Mouse (Mus musculus) CH12.LX (cell line): ENCODE data around the gene Tbl2. TPM values are rescaled to one million over a fixed set of nuclear protein-coding genes. Genes with fewer than 3 reads are reported as not detected.

Source experiments
- DNase-seq: peaks from one replicate; pipeline ENCODE4 v3.0.0-alpha.2; 2013; ENCODE audit errors: extremely low read depth
- H3K27ac ChIP-seq: 2 replicates; pipeline ENCODE4 v1.5.1; 2012; ENCODE audit warnings: low read depth, mild to moderate bottlenecking, control low read depth, moderate library complexity; ENCODE audit not compliant: insufficient read depth
- H3K27me3 ChIP-seq: replicated peaks from 2 replicates; pipeline ENCODE3; 2012; ENCODE audit warnings: inconsistent platforms
- H3K36me3 ChIP-seq, 2 experiments: replicated peaks in 1 of 2; 2 replicates each; pipeline versions ENCODE3 to v1.6.1; 2012; ENCODE audit warnings: inconsistent platforms in 1 of 2, low read length in 1 of 2, mild to moderate bottlenecking in 1 of 2, mixed read lengths in 1 of 2, moderate library complexity in 1 of 2; ENCODE audit not compliant: control insufficient read depth in 1 of 2, insufficient read depth in 1 of 2
- H3K4me1 ChIP-seq, 2 experiments: 2 replicates each; pipeline ENCODE4 v1.6.1; 2012; ENCODE audit warnings: inconsistent platforms in 1 of 2, moderate library complexity in 1 of 2; ENCODE audit not compliant: insufficient read depth in 2 of 2, control insufficient read depth in 1 of 2
- H3K4me2 ChIP-seq: 2 replicates; pipeline ENCODE4 v1.6.1; 2012; ENCODE audit warnings: low read depth, mild to moderate bottlenecking, control low read depth; ENCODE audit not compliant: poor library complexity, insufficient read depth, severe bottlenecking
- H3K4me3 ChIP-seq, 3 experiments: fragments of 150-350 bp in 1 of 3; sonication (generic) in 1 of 3; replicated peaks in 1 of 3; 2 replicates each; pipeline versions ENCODE3 to v1.5.1; 2011 to 2012; ENCODE audit warnings: low read depth in 2 of 3, low read length in 2 of 3, mild to moderate bottlenecking in 2 of 3, moderate library complexity in 2 of 3, control low read depth in 1 of 3, improper control_type of control experiment in 1 of 3, inconsistent platforms in 1 of 3, mixed read lengths in 1 of 3; ENCODE audit not compliant: poor library complexity in 1 of 3
- H3K79me2 ChIP-seq: replicated peaks from 2 replicates; pipeline ENCODE4 v1.6.1; 2012; ENCODE audit warnings: mild to moderate bottlenecking, moderate library complexity; ENCODE audit not compliant: control insufficient read depth, poor library complexity, insufficient read depth, severe bottlenecking; ENCODE audit errors: extremely low read depth
- H3K9ac ChIP-seq: 2 replicates; pipeline ENCODE4 v1.6.1; 2012; ENCODE audit warnings: low read depth, mild to moderate bottlenecking, control low read depth, moderate library complexity; ENCODE audit not compliant: insufficient read depth
- H3K9me3 ChIP-seq: replicated peaks from 2 replicates; pipeline ENCODE3; 2012; ENCODE audit warnings: low read length, inconsistent platforms, mixed read lengths
- CHD1 ChIP-seq: IDR thresholded peaks from 2 replicates; pipeline ENCODE4 v1.6.1; 2012; ENCODE audit warnings: low read depth, low read length, improper control_type of control experiment, inconsistent platforms
- CTCF ChIP-seq, 2 experiments: IDR thresholded peaks in 1 of 2; conservative IDR thresholded peaks in 1 of 2; 2 replicates each; pipeline ENCODE4 v1.5.1; 2011 to 2012; ENCODE audit warnings: low read depth in 2 of 2, low read length in 2 of 2, improper control_type of control experiment in 1 of 2, inconsistent platforms in 1 of 2, mild to moderate bottlenecking in 1 of 2, moderate library complexity in 1 of 2
- ELF1 ChIP-seq: IDR thresholded peaks from 2 replicates; pipeline ENCODE4 v1.6.1; 2014; ENCODE audit warnings: low read depth, mild to moderate bottlenecking, inconsistent platforms, low read length, improper control_type of control experiment
- ETS1 ChIP-seq: conservative IDR thresholded peaks from 2 replicates; pipeline ENCODE4 v1.6.1; 2012; ENCODE audit warnings: low read depth, mild to moderate bottlenecking, inconsistent platforms, low read length, improper control_type of control experiment, moderate library complexity
- JUND ChIP-seq: conservative IDR thresholded peaks from 2 replicates; pipeline ENCODE4 v1.6.1; 2011; ENCODE audit warnings: low read depth, low read length, improper control_type of control experiment
- MAFK ChIP-seq: IDR thresholded peaks from 2 replicates; pipeline ENCODE4 v1.6.1; 2011; ENCODE audit warnings: low read length, improper control_type of control experiment; ENCODE audit not compliant: insufficient replicate concordance
- MAZ ChIP-seq: IDR thresholded peaks from 2 replicates; pipeline ENCODE4 v1.6.1; 2012; ENCODE audit warnings: low read depth, mild to moderate bottlenecking, inconsistent platforms, low read length, improper control_type of control experiment, moderate library complexity
- MYC ChIP-seq: IDR thresholded peaks from 2 replicates; pipeline ENCODE4 v1.6.1; 2011; ENCODE audit warnings: low read depth, mild to moderate bottlenecking, improper control_type of control experiment, low read length
- NELFE ChIP-seq: IDR thresholded peaks from 2 replicates; pipeline ENCODE4 v1.6.1; 2011; ENCODE audit warnings: low read depth, low read length, improper control_type of control experiment
- SIN3A ChIP-seq: IDR thresholded peaks from 2 replicates; pipeline ENCODE4 v1.6.1; 2012; ENCODE audit warnings: low read length, improper control_type of control experiment, inconsistent platforms
- TCF12 ChIP-seq: IDR thresholded peaks from 2 replicates; pipeline ENCODE4 v1.6.1; 2014; ENCODE audit warnings: low read depth, mild to moderate bottlenecking, inconsistent platforms, low read length, improper control_type of control experiment
- UBTF ChIP-seq: IDR thresholded peaks from 2 replicates; pipeline ENCODE4 v1.6.1; 2012; ENCODE audit warnings: low read depth, mild to moderate bottlenecking, inconsistent platforms, low read length, improper control_type of control experiment, moderate library complexity
- ZC3H11A ChIP-seq: IDR thresholded peaks from 2 replicates; pipeline ENCODE4 v1.6.1; 2012; ENCODE audit warnings: low read depth, mild to moderate bottlenecking, inconsistent platforms, low read length, improper control_type of control experiment
- ZMIZ1 ChIP-seq: IDR thresholded peaks from 2 replicates; pipeline ENCODE4 v1.6.1; 2012; ENCODE audit warnings: low read depth, mild to moderate bottlenecking, inconsistent platforms, low read length, improper control_type of control experiment
- dilution Hi-C: fragments of 300-500 bp; cut with MboI; formaldehyde crosslinking; loops from 2 replicates; pipeline ENCODE4 v1.14.3; 2020; ENCODE audit warnings: low sequenced_read_pairs; ENCODE audit not compliant: extremely low pct_unique_long_range_greater_than_20kb, extremely low pct_ligation_motif_present
- in situ Hi-C: fragments of 300-500 bp; cut with MboI; formaldehyde crosslinking; loops from 3 replicates; pipeline ENCODE4 v1.14.3; 2019; ENCODE audit warnings: low sequenced_read_pairs, low pct_ligation_motif_present, low pct_unique_long_range_greater_than_20kb, mixed read lengths
- polyA plus RNA-seq: library from polyadenylated mRNA; unstranded; fragments of >175 nt; gene quantifications from 2 replicates; pipeline ENCODE4 v1.2.1, GENCODE M21; 2012; ENCODE audit warnings: low read depth; ENCODE audit not compliant: insufficient read length
- total RNA-seq, 2 experiments: library from RNA; depleted of rRNA; stranded (reverse); fragments of 300-350 nt in 1 of 2; fragments of >200 nt in 1 of 2; gene quantifications; 2 replicates each; pipeline ENCODE4 v1.2.3; 2012 to 2014

Gene Tbl2
- total and polyA plus RNA-seq, 3 experiments: 20.0 to 31.9 (median 24.8) TPM

DNA sequence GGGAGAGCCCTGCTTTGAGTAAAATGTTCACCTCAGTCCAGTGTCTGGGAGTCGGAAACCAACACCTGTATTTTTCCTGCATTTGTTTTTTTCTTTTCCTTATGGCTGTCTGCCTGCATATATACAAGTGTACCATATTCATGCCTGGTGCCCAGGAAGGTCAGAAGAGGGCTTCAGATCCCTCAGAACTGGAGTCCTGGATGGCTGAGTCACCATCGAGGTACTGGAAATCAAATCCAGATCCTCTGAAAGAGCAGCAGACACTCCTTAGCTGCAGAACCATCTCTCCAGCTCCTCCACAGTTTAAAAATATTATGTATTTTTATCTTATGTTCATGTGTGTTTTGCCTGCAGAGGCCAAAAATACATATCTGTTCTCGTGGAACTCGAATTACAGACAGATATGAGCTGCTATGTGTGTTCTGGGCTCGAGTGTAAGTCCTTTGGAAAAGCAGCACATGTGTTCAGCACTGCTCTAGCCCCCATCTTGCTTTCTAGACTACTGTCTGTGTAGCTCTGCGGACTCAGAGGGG lies 22.3 kb downstream of the Tbl2 start:
- dilution Hi-C loops: no loop called here

DNA sequence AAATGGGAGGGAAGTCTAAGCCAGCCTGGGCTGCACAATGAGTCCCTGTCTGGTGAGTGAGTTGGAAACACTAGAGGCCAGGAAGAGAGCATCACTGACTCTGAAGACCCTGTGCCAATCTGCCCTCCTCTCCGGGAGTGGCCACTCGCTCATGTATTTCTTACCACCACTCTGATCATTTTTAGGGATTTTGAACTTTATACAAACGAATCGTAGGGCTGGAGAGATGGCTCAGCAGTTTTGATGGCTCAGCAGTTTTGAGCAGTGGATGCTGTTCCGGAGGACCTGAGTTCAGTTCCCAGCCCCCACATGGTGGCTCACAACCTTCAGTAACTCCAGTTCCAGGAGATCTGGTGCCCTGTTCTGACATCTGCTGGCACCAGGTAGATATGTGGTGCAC lies 23.5 kb downstream of the Tbl2 start:
- TF ChIP-seq ZC3H11A: no peak
- peak; percentile 70; the same call in 1 of the 2 replicates for TF ChIP-seq MAFK
- in situ Hi-C loops: no loop called here
- Histone ChIP-seq H3K27me3 (no peaks in the 10 kb centered on the region), H3K4me3 (no peak overlapping the region), H3K4me1 (peaks cover 9 to 23% of the 10 kb centered on the region in 2 experiments), H3K36me3 (peaks cover 35 to 64% of the 10 kb centered on the region in 2 experiments), H3K27ac (no peak overlapping the region), H3K9ac (no peak overlapping the region), H3K4me2 (no peak overlapping the region), H3K9me3 (no peaks in the 10 kb centered on the region), H3K79me2 (peaks cover 16% of the 10 kb centered on the region)
- dilution Hi-C loops: no loop called here
- no peak for DNase-seq

More for the DNA sequence above, 22.3 kb downstream of the Tbl2 start:
- Histone ChIP-seq H3K36me3 (peaks cover 25 to 52% of the 10 kb centered on the region in 2 experiments), H3K9ac (no peak overlapping the region), H3K4me2 (no peak overlapping the region), H3K27me3 (no peaks in the 10 kb centered on the region), H3K79me2 (peaks cover 16% of the 10 kb centered on the region), H3K9me3 (no peaks in the 10 kb centered on the region), H3K4me3 (no peak overlapping the region), H3K4me1 (peaks cover 9 to 26% of the 10 kb centered on the region in 2 experiments), H3K27ac (no peak overlapping the region)
- in situ Hi-C loops: no loop called here
- no peak for DNase-seq
- no peak for TF ChIP-seq SIN3A
- TF ChIP-seq ETS1: no peak
- no peak for TF ChIP-seq MAFK
- no peak for TF ChIP-seq UBTF
- no peak for TF ChIP-seq NELFE
- TF ChIP-seq ELF1: no peak
- TF ChIP-seq JUND: no peak
- no peak for TF ChIP-seq MYC
- TF ChIP-seq TCF12: no peak

DNA sequence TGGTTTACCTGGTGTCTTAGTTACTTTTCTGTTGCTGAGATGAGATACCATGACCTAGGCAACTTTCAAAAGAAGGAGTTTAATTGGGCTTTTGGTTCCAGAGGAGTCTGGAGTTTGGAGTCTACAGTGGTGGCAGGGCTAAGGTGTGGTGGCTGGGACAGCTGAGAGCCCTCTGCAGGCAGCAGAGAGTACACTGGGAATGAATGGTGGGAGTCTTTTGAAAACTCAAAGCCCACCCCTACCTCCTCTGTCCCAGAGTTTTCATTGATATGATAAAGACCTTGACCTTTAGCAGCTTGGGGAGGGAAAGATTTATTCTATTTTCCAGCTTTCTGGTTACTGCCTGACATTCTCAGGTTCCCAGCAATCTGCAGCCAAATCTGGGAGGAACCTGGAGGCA lies 25.6 kb downstream of the Tbl2 start:
- H3K27ac ChIP-seq: no peak overlapping the region
- peaks cover 55 to 84% of the 10 kb centered on the region in 2 experiments for H3K36me3 ChIP-seq
- TF ChIP-seq CTCF (conservative IDR thresholded peaks at IDR 0.05 in 1 of 2, IDR thresholded peaks at IDR 0.05 in 1 of 2; ENCODE audit: low read depth in 2 of 2, low read length in 2 of 2) (peak in 1 of 2 experiments; percentile 7; a peak in 1 of 4 replicates), ZMIZ1 (no peak), CHD1 (no peak), MAZ (no peak)
- no peak overlapping the region for H3K4me2 ChIP-seq
- H3K9ac ChIP-seq: no peak overlapping the region
- H3K27me3 ChIP-seq: no peaks in the 10 kb centered on the region
- no peak for DNase-seq
- in situ Hi-C loops (no loop called here), dilution Hi-C loops (no loop called here)
- H3K4me1 ChIP-seq: peaks cover 6 to 17% of the 10 kb centered on the region in 2 experiments
- H3K9me3 ChIP-seq: no peaks in the 10 kb centered on the region
- H3K79me2 ChIP-seq: peaks cover 5% of the 10 kb centered on the region
- H3K4me3 ChIP-seq: no peak overlapping the region
